Mouse (Mus musculus): ENCODE measurements around the gene Pak1ip1. TPM values are rescaled to one million over a fixed set of nuclear protein-coding genes. Genes with fewer than 3 reads are reported as not detected.

Pak1ip1 gene
- polyA plus RNA-seq (2017; shearing (Covaris generic)), result 116 TPM

DNA sequence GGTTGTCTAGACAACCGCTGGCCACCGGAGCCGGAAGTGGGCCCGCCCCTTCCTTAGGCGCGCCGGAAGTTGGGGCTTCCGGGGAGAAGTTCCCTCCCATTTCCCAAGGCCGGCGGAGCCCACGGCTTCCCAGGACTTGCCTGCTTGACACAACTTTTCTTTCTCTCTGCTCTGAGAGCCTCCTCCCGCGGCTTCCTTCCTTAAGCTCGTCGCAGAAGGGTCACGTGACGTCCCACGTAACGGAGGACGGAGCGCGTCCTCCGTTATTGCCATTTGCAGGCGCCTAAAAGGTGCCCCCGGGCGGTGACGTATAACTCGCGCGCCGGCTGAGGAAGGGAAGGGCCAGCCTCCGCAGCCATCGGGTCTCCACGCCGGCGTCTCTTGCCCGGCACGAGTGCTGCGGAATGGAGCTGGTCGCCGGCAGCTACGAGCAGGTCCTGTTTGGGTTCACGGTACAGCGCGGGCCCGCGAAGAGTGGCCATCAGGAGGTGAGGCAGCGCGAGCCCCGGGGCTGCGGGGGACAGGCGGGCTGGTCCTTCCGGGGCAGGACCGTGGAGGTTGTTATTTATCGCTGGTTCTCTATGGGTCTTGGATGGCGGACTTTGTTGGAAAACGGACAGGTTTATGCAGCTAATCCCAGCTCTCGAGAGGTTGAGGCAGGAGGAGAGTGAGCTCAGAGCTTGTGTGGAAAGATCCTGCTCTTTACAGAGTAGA is at the start of gene Pak1ip1:
Gene Pak1ip1 (plus strand): TSS at position 98 of the 714 bp plus-strand sequence.

DNA sequence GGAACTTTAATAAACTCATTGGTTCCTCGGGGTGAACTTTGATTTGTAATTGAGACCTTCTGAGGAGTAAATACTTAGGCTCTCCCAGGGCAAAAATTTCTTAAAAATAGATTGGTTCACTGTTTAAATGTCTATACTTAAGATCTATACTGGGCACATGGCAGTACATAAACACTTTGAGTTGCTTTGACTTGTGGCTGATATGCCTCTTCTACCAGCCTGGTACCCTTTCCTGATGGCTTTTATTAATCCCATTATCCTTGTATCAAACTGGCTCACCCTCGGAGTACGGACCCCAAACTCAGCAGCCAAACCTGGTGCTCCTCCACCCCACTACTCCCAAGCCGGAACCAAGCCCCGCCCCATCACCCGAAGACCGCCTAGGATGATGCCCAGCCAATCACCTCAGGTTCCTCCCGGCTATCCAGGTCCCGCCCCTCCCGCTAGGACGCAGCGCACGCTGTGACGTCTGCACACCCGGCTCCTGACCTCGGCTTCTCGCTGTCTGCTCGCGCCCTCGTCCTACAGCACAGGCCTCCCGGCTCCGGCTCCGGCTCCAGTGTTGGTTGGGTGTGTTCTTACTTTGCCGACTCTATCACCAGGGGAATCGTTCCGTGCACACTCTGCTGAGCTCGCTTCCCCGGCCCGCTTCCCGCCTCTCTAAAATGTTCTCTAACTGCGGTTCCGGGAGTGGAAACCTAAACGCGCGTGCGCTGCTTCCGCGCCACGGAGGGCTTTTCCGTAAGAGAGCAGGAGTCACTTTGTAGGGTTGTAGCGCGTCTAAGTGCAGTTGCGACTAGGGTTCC is 15.2 kb downstream of the Pak1ip1 start, which contains the start of gene Tmem14c:
Gene Tmem14c (plus strand): TSS at position 464 of the 806 bp plus-strand sequence.

Other genes starting within 250 kb of the Pak1ip1 start
- not detected for gene Gcnt2, start 141.3 kb upstream of the Pak1ip1 start, polyA plus RNA-seq (2017; shearing (Covaris generic))
- 228 TPM for gene Tmem14c, start 15.3 kb downstream of the Pak1ip1 start, polyA plus RNA-seq (2017; shearing (Covaris generic))
- 0.04 TPM for gene Mak, start 78.7 kb downstream of the Pak1ip1 start, polyA plus RNA-seq (2017; shearing (Covaris generic))
- 0.14 TPM for gene Gcm2, start 110.0 kb downstream of the Pak1ip1 start, polyA plus RNA-seq (2017; shearing (Covaris generic))
- gene Sycp2l, start 113.3 kb downstream of the Pak1ip1 start, polyA plus RNA-seq (2017; shearing (Covaris generic)), result 0.16 TPM
- gene Elovl2, start 219.4 kb downstream of the Pak1ip1 start, polyA plus RNA-seq (2017; shearing (Covaris generic)), result not detected
- 1.9 TPM for gene Smim13, start 248.8 kb downstream of the Pak1ip1 start, polyA plus RNA-seq (2017; shearing (Covaris generic))

All from CD4-positive, CD25-positive, alpha-beta regulatory T cell, adult 9 weeks (primary cell).